Mouse (Mus musculus) forelimb bud, embryonic 11.5 days (tissue): ENCODE results near the gene Vps26c.
"Not testable (repeated sequence)": the region's sequence is repeated elsewhere in the genome, so short reads cannot be mapped to it uniquely, and the experiment has no call there.

Experiments
- DNase-seq: peaks from one replicate; pipeline ENCODE4 v3.0.0-alpha.2; 2012; ENCODE audit warnings: low read depth, low spot score

The Vps26c gene

GRCm38 (mm10) chr16:94489326-94489725, 37.3 kb downstream of the Vps26c start:
- no peak for DNase-seq

- DNase-seq: no peak
Observed at GRCm38 (mm10) chr16:94487341-94487740, 39.3 kb downstream of the Vps26c start.

GRCm38 (mm10) chr16:94484752-94485535, 41.7 kb downstream of the Vps26c start:
- DNase-seq: no peak

- DNase-seq: no peak
Observed at GRCm38 (mm10) chr16:94473086-94473822, 53.4 kb downstream of the Vps26c start.

- DNase-seq: no peak
Observed at GRCm38 (mm10) chr16:94472515-94472951, 54.1 kb downstream of the Vps26c start.

- DNase-seq: no peak
Observed at GRCm38 (mm10) chr16:94468391-94468790, 58.2 kb downstream of the Vps26c start.

- DNase-seq: no peak
Observed at GRCm38 (mm10) chr16:94467337-94468055, 59.1 kb downstream of the Vps26c start.

- not testable (repeated sequence) for DNase-seq
Observed at GRCm38 (mm10) chr16:94466317-94466716, 60.3 kb downstream of the Vps26c start.

GRCm38 (mm10) chr16:94465900-94466299, 60.7 kb downstream of the Vps26c start:
- DNase-seq: no peak

- no peak for DNase-seq
Observed at GRCm38 (mm10) chr16:94464067-94464466, 62.6 kb downstream of the Vps26c start.

GRCm38 (mm10) chr16:94454146-94454545, 72.5 kb downstream of the Vps26c start:
- DNase-seq: no peak

GRCm38 (mm10) chr16:94452768-94453167, 73.9 kb downstream of the Vps26c start:
- no peak for DNase-seq

GRCm38 (mm10) chr16:94451545-94452488, 74.8 kb downstream of the Vps26c start:
- DNase-seq: no peak

GRCm38 (mm10) chr16:94449632-94450031, 77.0 kb downstream of the Vps26c start:
- DNase-seq: no peak

GRCm38 (mm10) chr16:94449151-94449550, 77.5 kb downstream of the Vps26c start:
- DNase-seq: no peak
